ENCODE assay signal across 9 mouse cellular contexts in the genomic region with DNA sequence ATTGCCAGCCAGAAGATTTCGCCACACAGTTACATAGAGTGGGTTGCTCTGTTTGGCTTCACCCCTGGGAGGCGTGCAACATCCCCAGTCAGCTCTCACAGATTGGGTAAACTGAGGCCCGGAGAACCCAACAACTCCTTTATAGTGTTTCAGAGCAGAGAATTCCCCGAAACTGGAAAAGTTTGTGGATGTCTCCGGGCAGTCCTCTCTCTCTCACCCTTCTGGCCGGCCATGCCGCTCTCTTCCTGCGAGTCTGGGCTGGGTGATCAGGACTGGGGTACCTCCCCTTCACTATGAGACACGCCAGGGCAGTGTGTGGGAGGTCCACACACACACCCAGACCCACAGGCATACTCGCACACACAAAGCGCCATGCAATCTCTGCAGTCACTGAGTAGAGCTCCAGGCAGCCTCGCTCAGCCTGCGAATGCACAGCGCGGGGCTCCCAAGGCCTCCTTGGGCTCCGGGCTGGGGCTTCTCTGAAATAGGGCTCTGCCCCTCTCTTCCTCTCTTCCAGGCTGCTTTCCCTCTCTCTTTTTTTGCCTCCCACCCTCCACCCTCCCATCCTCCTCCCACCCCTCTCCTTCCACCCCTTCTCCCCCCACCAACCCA. TPM values are rescaled to one million over a fixed set of nuclear protein-coding genes. Genes with fewer than 3 reads are reported as not detected.
DNase-seq lines count a peak whose midpoint lies in the region; ATAC-seq and TF ChIP-seq lines count a peak whose summit lies in the region.
"Had no signal": no experiment of that assay in that cellular context is flagged by ENCODE, and none has a peak within 500 bp of the region (broad histone marks: within the 10 kb centered on the region; RNA-seq: fewer than 3 reads in every experiment).

No protein-coding gene starts in this region.

- H3K4me3 ChIP-seq in embryonic facial prominence, embryonic 15.5 days (replicated peaks): peak overlapping the region; percentile 70
- peak overlapping the region; percentile 81 to 90 for H3K4me3 ChIP-seq in heart, embryonic 14.5 days (ENCODE audit: control insufficient read depth in 1 of 2, insufficient read depth in 1 of 2, low read depth in 1 of 2, low read length in 2 of 2)
- peak overlapping the region; percentile 68 for H3K4me3 ChIP-seq in kidney, embryonic 16.5 days (ENCODE audit: low read length)
- peak overlapping the region; percentile 53 for H3K4me3 ChIP-seq in liver, embryonic 13.5 days (replicated peaks)
- H3K4me3 ChIP-seq in myocyte: peak overlapping the region; percentile 41
- peak overlapping the region; percentile 55 for H3K4me3 ChIP-seq in stomach, postnatal 0 days (ENCODE audit: low read depth, low read length)

- peak; percentile 41 to 42 for DNase-seq in urinary bladder, adult 18-20 months (ENCODE audit: low spot score in 2 of 2)
- no peak for DNase-seq in urinary bladder, postnatal 10 days (ENCODE audit: low spot score)
- no peak for DNase-seq in liver, embryonic 13.5 days
- DNase-seq in stomach, postnatal 0 days (ENCODE audit: low spot score): peak; percentile 56

- H3K27ac ChIP-seq in embryonic facial prominence, embryonic 15.5 days (replicated peaks): peak overlapping the region; percentile 99
- H3K27ac ChIP-seq in heart, embryonic 14.5 days (replicated peaks in 1 of 2; ENCODE audit: control insufficient read depth in 1 of 2, insufficient read depth in 1 of 2, low read depth in 2 of 2, low read length in 2 of 2): peak overlapping the region; percentile 96 to 98
- peak overlapping the region; percentile 99 for H3K27ac ChIP-seq in kidney, embryonic 16.5 days (ENCODE audit: low read length)
- peak overlapping the region; percentile 24 for H3K27ac ChIP-seq in liver, embryonic 13.5 days
- peak overlapping the region; percentile 93 for H3K27ac ChIP-seq in stomach, postnatal 0 days (replicated peaks)

- 2% methylated on average over 16 of the region's 16 CpGs for WGBS in embryonic facial prominence, embryonic 15.5 days
- WGBS in heart, embryonic 14.5 days: 2% methylated on average over 16 of the region's 16 CpGs
- under 1% methylated on average over 16 of the region's 16 CpGs for WGBS in kidney, embryonic 16.5 days
- WGBS in liver, embryonic 13.5 days (ENCODE audit: insufficient replicate concordance): 9% methylated on average over 16 of the region's 16 CpGs
- WGBS in stomach, postnatal 0 days: 1% methylated on average over 16 of the region's 16 CpGs

- H3K27me3 ChIP-seq in embryonic facial prominence, embryonic 15.5 days: no peaks in the 10 kb centered on the region
- no peaks in the 10 kb centered on the region for H3K27me3 ChIP-seq in heart, embryonic 14.5 days (ENCODE audit: control insufficient read depth, insufficient read depth, low read length)
- H3K27me3 ChIP-seq in kidney, embryonic 16.5 days (ENCODE audit: insufficient read depth, low read length): no peaks in the 10 kb centered on the region
- H3K27me3 ChIP-seq in liver, embryonic 13.5 days: 0 out of 2 replicates have a peak, but pooled peaks cover 2% of the 10 kb centered on the region
- H3K27me3 ChIP-seq in myocyte (ENCODE audit: control insufficient read depth, insufficient read depth, insufficient read length): no peaks in the 10 kb centered on the region
- H3K27me3 ChIP-seq in stomach, postnatal 0 days (ENCODE audit: control insufficient read depth, insufficient read depth, low read length): no peaks in the 10 kb centered on the region

- H3K79me2 ChIP-seq in myocyte (ENCODE audit: control insufficient read depth, insufficient read depth): no peaks in the 10 kb centered on the region

- no peak for TF ChIP-seq EP300 in stomach, postnatal 0 days (optimal IDR thresholded peaks at IDR 0.05)

- H3K4me1 ChIP-seq in embryonic facial prominence, embryonic 15.5 days: peaks cover 29% of the 10 kb centered on the region
- H3K4me1 ChIP-seq in heart, embryonic 14.5 days (ENCODE audit: control insufficient read depth in 2 of 2, insufficient read depth in 2 of 2, low read length in 2 of 2): peaks cover 16 to 30% of the 10 kb centered on the region in 2 experiments
- peaks cover 37% of the 10 kb centered on the region for H3K4me1 ChIP-seq in kidney, embryonic 16.5 days (ENCODE audit: insufficient read depth, low read length)
- H3K4me1 ChIP-seq in liver, embryonic 13.5 days (replicated peaks): peaks cover 4% of the 10 kb centered on the region; the same call in 1 of the 2 replicates
- H3K4me1 ChIP-seq in stomach, postnatal 0 days (replicated peaks; ENCODE audit: control insufficient read depth, insufficient read depth): no peaks in the 10 kb centered on the region

- peak overlapping the region; percentile 45 for H3ac ChIP-seq in myocyte (ENCODE audit: control insufficient read depth, insufficient read length)

- peak; percentile 77 for ATAC-seq in embryonic facial prominence, embryonic 15.5 days (ENCODE audit: insufficient number of reproducible peaks, low FRiP score, low TSS enrichment, low read depth)
- peak; percentile 33 for ATAC-seq in heart, embryonic 14.5 days (ENCODE audit: insufficient number of reproducible peaks, insufficient read depth, low FRiP score, low read depth)
- peak; percentile 75 for ATAC-seq in kidney, embryonic 16.5 days (ENCODE audit: low FRiP score, low TSS enrichment)
- ATAC-seq in liver, embryonic 13.5 days (ENCODE audit: low read depth): peak; percentile 57
- ATAC-seq in stomach, postnatal 0 days (ENCODE audit: low FRiP score, low TSS enrichment): peak; percentile 69

- no peak; the same call in 1 of the 2 replicates for TF ChIP-seq CTCF in stomach, postnatal 0 days (IDR thresholded peaks at IDR 0.05; ENCODE audit: low read depth)

- peak; percentile 56 for TF ChIP-seq POLR2A in myocyte (IDR thresholded peaks at IDR 0.05; ENCODE audit: insufficient read length, low read depth)

- peak overlapping the region; percentile 74 for H3K9ac ChIP-seq in embryonic facial prominence, embryonic 15.5 days
- peak overlapping the region; percentile 94 for H3K9ac ChIP-seq in heart, embryonic 14.5 days (ENCODE audit: low read length)
- H3K9ac ChIP-seq in kidney, embryonic 16.5 days (replicated peaks; ENCODE audit: low read length): peak overlapping the region; percentile 89
- peak overlapping the region; percentile 59 for H3K9ac ChIP-seq in liver, embryonic 13.5 days
- peak overlapping the region; percentile 72 for H3K9ac ChIP-seq in stomach, postnatal 0 days (ENCODE audit: low read length)

- H3K9me3 ChIP-seq in embryonic facial prominence, embryonic 15.5 days (replicated peaks): no peaks in the 10 kb centered on the region
- no peaks in the 10 kb centered on the region for H3K9me3 ChIP-seq in heart, embryonic 14.5 days (ENCODE audit: control insufficient read depth, low read length)
- no peaks in the 10 kb centered on the region for H3K9me3 ChIP-seq in kidney, embryonic 16.5 days (ENCODE audit: low read length)
- no peaks in the 10 kb centered on the region for H3K9me3 ChIP-seq in liver, embryonic 13.5 days (replicated peaks)
- no peaks in the 10 kb centered on the region for H3K9me3 ChIP-seq in stomach, postnatal 0 days (ENCODE audit: control insufficient read depth, low read length)

- H3K4me2 ChIP-seq in embryonic facial prominence, embryonic 15.5 days (replicated peaks): peak overlapping the region; percentile 80
- peak overlapping the region; percentile 89 for H3K4me2 ChIP-seq in heart, embryonic 14.5 days (ENCODE audit: low read length)
- peak overlapping the region; percentile 68 for H3K4me2 ChIP-seq in kidney, embryonic 16.5 days (replicated peaks; ENCODE audit: low read depth, low read length)
- peak overlapping the region; percentile 63 for H3K4me2 ChIP-seq in liver, embryonic 13.5 days
- H3K4me2 ChIP-seq in myocyte (ENCODE audit: low read depth): peak overlapping the region; percentile 84
- H3K4me2 ChIP-seq in stomach, postnatal 0 days (replicated peaks; ENCODE audit: low read depth): peak overlapping the region; percentile 69

- H3K36me3 ChIP-seq in embryonic facial prominence, embryonic 15.5 days: no peaks in the 10 kb centered on the region
- H3K36me3 ChIP-seq in heart, embryonic 14.5 days (ENCODE audit: control insufficient read depth, insufficient read depth, low read length): no peaks in the 10 kb centered on the region
- H3K36me3 ChIP-seq in kidney, embryonic 16.5 days (ENCODE audit: insufficient read depth, low read length): no peaks in the 10 kb centered on the region
- H3K36me3 ChIP-seq in liver, embryonic 13.5 days: no peaks in the 10 kb centered on the region
- no peaks in the 10 kb centered on the region for H3K36me3 ChIP-seq in myocyte (ENCODE audit: control insufficient read depth, insufficient read depth)
- no peaks in the 10 kb centered on the region for H3K36me3 ChIP-seq in stomach, postnatal 0 days (ENCODE audit: control insufficient read depth, insufficient read depth, low read length)
- H3K36me3 ChIP-seq: G1E had no signal

TF ChIP-seq in myocyte, 11 proteins besides CTCF, POLR2A, EP300 and RAD21:
- no peak for TF ChIP-seq E2F4 (IDR thresholded peaks at IDR 0.05; ENCODE audit: insufficient read depth)
- TF ChIP-seq REST (IDR thresholded peaks at IDR 0.05; ENCODE audit: insufficient read depth, insufficient read length): no peak
- no peak for TF ChIP-seq SRF (IDR thresholded peaks at IDR 0.05; ENCODE audit: control insufficient read depth, insufficient read length, low read depth)
- TF ChIP-seq MYOG (IDR thresholded peaks at IDR 0.05; ENCODE audit: control insufficient read depth in 1 of 3, insufficient read depth in 1 of 3, insufficient read length in 2 of 3, low read depth in 2 of 3): no peak
- TF ChIP-seq TCF12 (IDR thresholded peaks at IDR 0.05; ENCODE audit: insufficient read depth, poor library complexity, severe bottlenecking): no peak
- TF ChIP-seq POLR2AphosphoS2 (IDR thresholded peaks at IDR 0.05; ENCODE audit: insufficient read length, low read depth): no peak
- no peak for TF ChIP-seq MAX (IDR thresholded peaks at IDR 0.05; ENCODE audit: low read depth)
- TF ChIP-seq TCF3 (IDR thresholded peaks at IDR 0.05; ENCODE audit: insufficient read length, low read depth): no peak
- TF ChIP-seq USF1 (IDR thresholded peaks at IDR 0.05; ENCODE audit: low read depth): no peak
- no peak for TF ChIP-seq CEBPB (IDR thresholded peaks at IDR 0.05; ENCODE audit: insufficient read depth, poor library complexity, severe bottlenecking)
- no peak for TF ChIP-seq MYOD1 (IDR thresholded peaks at IDR 0.05; ENCODE audit: control insufficient read depth in 1 of 3, insufficient read length in 2 of 3, low read depth in 2 of 3)

RNA-seq across cellular contexts. Expression of a gene that starts 0.7 kb away (rescaled TPM):
- polyA plus RNA-seq in embryonic facial prominence, embryonic 15.5 days (2015; fragmentation: Nextera tagmentation; extraction: Ambion mirVana): 60.6 and 68.2 TPM in 2 replicates
- polyA plus RNA-seq in heart, embryonic 14.5 days (2014; fragmentation: Nextera tagmentation; extraction: Ambion mirVana): 30.5 and 32.1 TPM in 2 replicates
- polyA plus RNA-seq in kidney, embryonic 16.5 days (2015; fragmentation: Nextera tagmentation; extraction: Ambion mirVana): 60.8 and 68.7 TPM in 2 replicates
- 4.4 and 4.5 TPM in 2 replicates for polyA plus RNA-seq in liver, embryonic 13.5 days (2015; fragmentation: Nextera tagmentation; extraction: Ambion mirVana)
- 5.7 TPM for polyA plus RNA-seq in myocyte (2012; fragmentation: generic; extraction: Trizol)
- polyA plus RNA-seq in stomach, postnatal 0 days (2015; fragmentation: Nextera tagmentation; extraction: Ambion mirVana): 19.2 and 20.2 TPM in 2 replicates

Comparison
In these comparisons a context has a peak if more than half of its experiments do, and no peak if none do; other contexts are left out.
1. DNase-seq: peak in urinary bladder, adult 18-20 months (2 of 2) and stomach, postnatal 0 days (single experiment); none in urinary bladder, postnatal 10 days (single experiment) and liver, embryonic 13.5 days (single experiment).
2. H3K27ac ChIP-seq: peak in every context shown above with its lines; median percentile 99 in embryonic facial prominence, embryonic 15.5 days; 99 in kidney, embryonic 16.5 days; 97 in heart, embryonic 14.5 days; 93 in stomach, postnatal 0 days; 24 in liver, embryonic 13.5 days.
3. Peak in every context shown above with its lines, with median percentiles within 50 percentile points of each other: ATAC-seq, H3K4me2 ChIP-seq, H3K4me3 ChIP-seq and H3K9ac ChIP-seq.